Mouse (Mus musculus): ENCODE measurements around the gene Pabpc5. TPM values are rescaled to one million over a fixed set of nuclear protein-coding genes. Genes with fewer than 3 reads are reported as not detected.

The Pabpc5 gene
- total RNA-seq (2014; rRNA removed; ENCODE audit: low replicate concordance) (0.11 and 0.50 TPM in 2 replicates), polyA plus RNA-seq (2015; fragmentation: Nextera tagmentation; extraction: Ambion mirVana) (0.04 and 0.10 TPM in 2 replicates)

DNA sequence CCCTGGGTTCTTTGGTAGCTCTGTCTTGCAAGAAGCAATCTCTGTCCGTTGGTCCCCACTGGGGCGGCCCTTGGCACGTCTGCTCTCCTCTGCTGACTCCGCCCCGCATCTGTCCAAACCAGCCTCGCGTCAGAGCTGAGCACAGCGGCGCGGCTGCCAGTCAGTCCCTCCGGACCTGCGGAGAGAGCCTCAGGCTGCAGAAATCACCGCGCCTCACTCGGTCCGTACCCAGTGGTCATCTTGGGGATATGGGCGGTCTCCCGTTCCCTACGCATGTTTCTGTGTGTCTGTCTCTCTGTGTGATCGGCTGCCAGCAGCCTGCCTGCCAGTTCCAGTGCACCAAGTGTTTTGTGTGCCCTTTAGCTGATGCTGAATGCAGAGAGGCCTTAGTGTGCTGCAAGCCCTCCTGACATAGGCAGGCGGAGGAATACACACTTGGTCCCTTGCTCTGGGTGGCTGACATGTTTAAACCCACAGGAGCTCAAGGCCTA lies at the start of gene Pabpc5:
Gene Pabpc5, plus strand, starts transcription at position 116 of the 491 bp plus-strand sequence.
- peak; percentile 64 for ATAC-seq (ENCODE audit: insufficient read depth, low read depth)
- Histone ChIP-seq H3K36me3 (replicated peaks; ENCODE audit: control insufficient read depth, insufficient read depth, low read length) (no peaks in the 10 kb centered on the region), H3K27ac (ENCODE audit: low read depth) (no peak within 1 kb of the TSS), H3K9me3 (replicated peaks; ENCODE audit: control insufficient read depth, low read length) (no peaks in the 10 kb centered on the region), H3K27me3 (ENCODE audit: control insufficient read depth, insufficient read depth, low read length) (no peaks in the 10 kb centered on the region), H3K9ac (replicated peaks; ENCODE audit: low read depth, low read length) (0 out of 2 replicates have a peak within 1 kb of the TSS, but pooled peaks have one; percentile 26), H3K4me1 (ENCODE audit: control insufficient read depth, insufficient read depth) (no peaks in the 10 kb centered on the region), H3K4me2 (ENCODE audit: low read depth, low read length) (peak within 1 kb of the TSS; percentile 58), H3K4me3 (ENCODE audit: low read depth, low read length) (peak within 1 kb of the TSS; percentile 45)
- 7% methylated on average over 21 of the region's 21 CpGs for WGBS
- peak; percentile 38 for DNase-seq (ENCODE audit: low spot score)
- TF ChIP-seq EP300 (IDR thresholded peaks at IDR 0.05; ENCODE audit: low read depth) (no peak), CTCF (IDR thresholded peaks at IDR 0.05; ENCODE audit: low read depth) (no peak)

GRCm38 (mm10) chrX:119886957-119887593 lies 39.9 kb upstream of the Pabpc5 start:
- WGBS, result 60% methylated on average over 3 of the region's 3 CpGs
- Histone ChIP-seq H3K27ac (ENCODE audit: low read depth) (no peak overlapping the region), H3K27me3 (ENCODE audit: control insufficient read depth, insufficient read depth, low read length) (no peaks in the 10 kb centered on the region), H3K4me2 (ENCODE audit: low read depth, low read length) (no peak overlapping the region), H3K36me3 (replicated peaks; ENCODE audit: control insufficient read depth, insufficient read depth, low read length) (no peaks in the 10 kb centered on the region), H3K4me1 (ENCODE audit: control insufficient read depth, insufficient read depth) (no peaks in the 10 kb centered on the region), H3K4me3 (ENCODE audit: low read depth, low read length) (no peak overlapping the region), H3K9ac (replicated peaks; ENCODE audit: low read depth, low read length) (no peak overlapping the region), H3K9me3 (replicated peaks; ENCODE audit: control insufficient read depth, low read length) (no peaks in the 10 kb centered on the region)
- no peak for ATAC-seq (ENCODE audit: insufficient read depth, low read depth)
- no peak for DNase-seq (ENCODE audit: low spot score)
- TF ChIP-seq CTCF (IDR thresholded peaks at IDR 0.05; ENCODE audit: low read depth) (no peak), EP300 (IDR thresholded peaks at IDR 0.05; ENCODE audit: low read depth) (no peak)

DNA sequence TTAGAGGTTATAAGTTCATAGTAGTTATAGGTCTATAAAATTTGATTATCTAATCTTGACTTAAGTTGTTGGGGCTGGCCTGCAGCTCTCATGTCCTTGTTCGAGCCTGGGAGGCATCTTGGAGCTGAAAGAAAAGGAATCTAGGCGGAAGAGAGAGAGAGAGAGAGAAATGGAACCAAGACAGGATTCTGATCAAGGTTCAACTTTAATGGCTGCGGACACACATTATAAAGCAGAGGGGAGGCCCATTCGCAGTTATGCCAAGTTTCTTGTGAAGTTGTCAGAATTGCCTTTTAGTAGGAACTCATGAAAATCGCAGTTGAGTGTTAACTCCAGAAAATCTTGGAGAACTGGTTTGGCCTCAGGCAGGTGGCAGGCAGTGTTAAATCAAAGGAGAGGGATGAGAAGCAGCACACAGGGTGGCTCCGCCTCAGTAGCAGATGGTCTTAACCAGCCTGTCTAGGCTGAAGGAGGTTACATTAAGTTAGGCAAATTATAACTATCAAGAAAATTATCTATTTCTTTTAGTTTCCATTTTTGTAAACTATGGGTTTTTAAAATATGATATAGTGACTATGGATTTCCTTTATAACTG lies 38.6 kb upstream of the Pabpc5 start:
- no peaks in the 10 kb centered on the region for H3K36me3 ChIP-seq (replicated peaks; ENCODE audit: control insufficient read depth, insufficient read depth, low read length)
- H3K9ac ChIP-seq (replicated peaks; ENCODE audit: low read depth, low read length), result no peak overlapping the region
- TF ChIP-seq EP300 (IDR thresholded peaks at IDR 0.05; ENCODE audit: low read depth) (no peak), CTCF (IDR thresholded peaks at IDR 0.05; ENCODE audit: low read depth) (no peak)
- no peak overlapping the region for H3K27ac ChIP-seq (ENCODE audit: low read depth)
- no peaks in the 10 kb centered on the region for H3K27me3 ChIP-seq (ENCODE audit: control insufficient read depth, insufficient read depth, low read length)
- H3K9me3 ChIP-seq (replicated peaks; ENCODE audit: control insufficient read depth, low read length), result no peaks in the 10 kb centered on the region
- ATAC-seq (ENCODE audit: insufficient read depth, low read depth) (no peak), DNase-seq (ENCODE audit: low spot score) (no peak)
- no peak overlapping the region for H3K4me2 ChIP-seq (ENCODE audit: low read depth, low read length)
- 73% methylated on average over 6 of the region's 6 CpGs for WGBS
- H3K4me1 ChIP-seq (ENCODE audit: control insufficient read depth, insufficient read depth), result no peaks in the 10 kb centered on the region
- no peak overlapping the region for H3K4me3 ChIP-seq (ENCODE audit: low read depth, low read length)

GRCm38 (mm10) chrX:119927852-119928251 lies 856 bp downstream of the Pabpc5 start:
- Histone ChIP-seq H3K9ac (replicated peaks; ENCODE audit: low read depth, low read length) (no peak overlapping the region), H3K27ac (ENCODE audit: low read depth) (no peak overlapping the region), H3K4me1 (ENCODE audit: control insufficient read depth, insufficient read depth) (no peaks in the 10 kb centered on the region), H3K9me3 (replicated peaks; ENCODE audit: control insufficient read depth, low read length) (no peaks in the 10 kb centered on the region), H3K4me2 (ENCODE audit: low read depth, low read length) (no peak overlapping the region), H3K36me3 (replicated peaks; ENCODE audit: control insufficient read depth, insufficient read depth, low read length) (no peaks in the 10 kb centered on the region), H3K27me3 (ENCODE audit: control insufficient read depth, insufficient read depth, low read length) (no peaks in the 10 kb centered on the region), H3K4me3 (ENCODE audit: low read depth, low read length) (no peak overlapping the region)
- no peak for ATAC-seq (ENCODE audit: insufficient read depth, low read depth)
- WGBS, result 85% methylated on average over 5 of the region's 5 CpGs
- TF ChIP-seq CTCF (IDR thresholded peaks at IDR 0.05; ENCODE audit: low read depth), result no peak
- no peak for TF ChIP-seq EP300 (IDR thresholded peaks at IDR 0.05; ENCODE audit: low read depth)
- no peak for DNase-seq (ENCODE audit: low spot score)

All from heart, postnatal 0 days (tissue).